Mouse (Mus musculus) small intestine, adult 2 months (tissue): ENCODE data around the gene Itpr3. TPM values are rescaled to one million over a fixed set of nuclear protein-coding genes. Genes with fewer than 3 reads are reported as not detected.

Experiments used
- H3K27ac ChIP-seq: fragments of 200-500 bp; 2 replicates; pipeline ENCODE4 v1.5.1; 2012; ENCODE audit warnings: low read depth, low read length, control low read depth, inconsistent platforms; ENCODE audit not compliant: insufficient read depth
- H3K27me3 ChIP-seq: fragments of 200-500 bp; 2 replicates; pipeline ENCODE4 v1.6.1; 2012; ENCODE audit warnings: mild to moderate bottlenecking, moderate library complexity, low read length, inconsistent platforms; ENCODE audit not compliant: control insufficient read depth, insufficient read depth
- H3K36me3 ChIP-seq: fragments of 200-500 bp; 2 replicates; pipeline ENCODE4 v1.6.1; 2012; ENCODE audit warnings: mild to moderate bottlenecking, low read length, control low read depth, inconsistent platforms; ENCODE audit not compliant: control insufficient read depth, insufficient read depth
- H3K4me1 ChIP-seq: fragments of 200-500 bp; 2 replicates; pipeline ENCODE4 v1.6.1; 2012; ENCODE audit warnings: low read length, inconsistent platforms, mixed read lengths; ENCODE audit not compliant: control insufficient read depth, insufficient read depth, insufficient read length
- H3K4me3 ChIP-seq: fragments of 200-500 bp; 2 replicates; pipeline ENCODE4 v1.5.1; 2012; ENCODE audit warnings: low read depth, mild to moderate bottlenecking, control low read depth, inconsistent platforms, low read length, moderate library complexity
- CTCF ChIP-seq: fragments of 200-500 bp; IDR thresholded peaks from 2 replicates; pipeline ENCODE4 v1.5.1; 2012; ENCODE audit warnings: low read depth, mild to moderate bottlenecking, control low read depth, inconsistent platforms, low read length, moderate library complexity, mixed read lengths; ENCODE audit not compliant: insufficient replicate concordance, insufficient read length; ENCODE audit errors: extremely low read depth
- POLR2A ChIP-seq: fragments of 200-500 bp; IDR thresholded peaks from 2 replicates; pipeline ENCODE4 v1.6.1; 2012; ENCODE audit warnings: low read depth, mild to moderate bottlenecking, control low read depth, inconsistent platforms, low read length, moderate library complexity
- WGBS: fragments of 180-500 bp; shearing (Covaris S2); methylation state at CpG from one replicate; pipeline ENCODE4 v1.1.7; 2018; 5-methylcytosine and 5-hydroxymethylcytosine counted together
- polyA plus RNA-seq: library from polyadenylated mRNA; depleted of rRNA; stranded (reverse); fragments of >200 nt; gene quantifications from 2 replicates; pipeline ENCODE4 v1.2.3, GENCODE M21; 2012

The Itpr3 gene
- polyA plus RNA-seq, 1 experiment = 66.7 TPM

- Histone ChIP-seq H3K36me3 (peaks cover 40% of the 10 kb centered on the region), H3K27ac (no peak overlapping the region), H3K4me3 (peak overlapping the region; percentile 71; the same call in 1 of the 2 replicates), H3K27me3 (no peaks in the 10 kb centered on the region), H3K4me1 (peaks cover 5% of the 10 kb centered on the region)
- no peak for TF ChIP-seq POLR2A
- TF ChIP-seq CTCF = no peak
- 50% methylated on average over 12 of the region's 12 CpGs for WGBS
Observed at GRCm38 (mm10) chr17:27018555-27019196, 38.4 kb upstream of the Itpr3 start.

DNA sequence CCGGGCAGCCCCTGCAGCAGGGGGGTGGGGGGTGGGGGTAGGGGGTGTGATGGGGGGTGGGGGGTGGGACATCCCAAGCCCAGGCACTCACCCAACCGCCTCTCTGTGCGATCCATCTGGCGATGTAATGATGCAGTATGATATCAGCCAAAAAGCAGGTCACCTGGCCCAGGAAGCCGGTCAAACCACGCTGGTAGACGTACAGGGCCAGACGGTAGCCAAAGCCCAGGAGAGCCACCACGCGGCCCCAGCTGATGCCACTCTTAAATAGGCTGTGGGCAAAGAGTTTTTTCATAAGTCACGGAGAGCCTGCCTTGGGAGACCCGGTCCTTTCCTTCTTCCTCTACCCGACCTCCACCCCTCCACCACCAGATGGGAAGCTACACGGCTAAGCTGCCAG is 36.0 kb upstream of the Itpr3 start:
- 92% methylated on average over 14 of the region's 14 CpGs for WGBS
- TF ChIP-seq CTCF (no peak), POLR2A (no peak)
- H3K36me3 ChIP-seq = peaks cover 60% of the 10 kb centered on the region

DNA sequence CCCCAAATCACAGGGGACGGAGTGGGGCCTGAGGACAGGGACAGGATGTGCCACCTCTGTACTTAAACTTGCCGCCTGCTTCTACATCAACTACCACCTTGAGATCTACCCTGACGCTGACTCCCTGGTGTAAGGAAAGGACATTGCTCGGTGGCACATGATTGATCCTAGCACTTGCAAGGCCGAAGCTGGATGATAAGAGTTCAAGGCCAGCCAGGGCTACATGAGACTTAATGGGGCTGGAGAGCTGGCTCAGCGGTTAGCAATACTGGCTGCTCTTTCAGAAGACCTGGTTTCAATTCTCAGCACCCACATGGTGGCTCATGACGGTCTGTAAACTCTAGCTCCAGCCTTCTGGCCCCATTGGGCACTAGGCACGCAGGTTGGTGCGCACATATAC is 35.4 kb upstream of the Itpr3 start:
- Histone ChIP-seq H3K4me3 (no peak overlapping the region), H3K4me1 (peaks cover 19% of the 10 kb centered on the region), H3K27me3 (no peaks in the 10 kb centered on the region), H3K36me3 (peaks cover 63% of the 10 kb centered on the region), H3K27ac (no peak overlapping the region)
- WGBS = 89% methylated on average over 9 of the region's 9 CpGs
- no peak for TF ChIP-seq CTCF
- TF ChIP-seq POLR2A = no peak

More for the DNA sequence above, 36.0 kb upstream of the Itpr3 start:
- peaks cover 15% of the 10 kb centered on the region for H3K4me1 ChIP-seq
- H3K27ac ChIP-seq = no peak overlapping the region
- no peak overlapping the region for H3K4me3 ChIP-seq
- H3K27me3 ChIP-seq = no peaks in the 10 kb centered on the region

DNA sequence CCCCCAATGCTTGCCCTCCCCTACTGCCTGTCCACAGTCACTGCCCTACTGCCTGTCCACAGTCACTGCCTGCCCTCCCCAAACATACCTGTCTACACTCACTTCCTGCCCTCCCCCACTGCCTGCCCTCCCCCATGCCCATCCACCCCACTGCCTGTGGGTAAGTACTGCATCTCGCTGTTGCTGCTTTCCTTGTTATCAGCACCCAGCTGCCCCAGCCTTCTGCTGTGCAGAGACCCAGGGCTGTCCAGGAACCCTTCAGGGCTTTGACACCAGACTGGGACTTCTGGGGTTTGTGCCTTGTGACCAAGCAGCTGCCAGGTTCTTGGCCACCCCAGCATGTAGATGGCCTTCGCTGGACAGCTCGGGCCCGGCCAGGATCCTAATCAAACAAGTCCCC is 33.8 kb upstream of the Itpr3 start:
- H3K4me3 ChIP-seq = no peak overlapping the region
- H3K27me3 ChIP-seq = no peaks in the 10 kb centered on the region
- WGBS = 90% methylated on average over 4 of the region's 4 CpGs
- no peak for TF ChIP-seq POLR2A
- TF ChIP-seq CTCF = no peak
- H3K4me1 ChIP-seq = peaks cover 14% of the 10 kb centered on the region
- peaks cover 63% of the 10 kb centered on the region for H3K36me3 ChIP-seq
- no peak overlapping the region for H3K27ac ChIP-seq

DNA sequence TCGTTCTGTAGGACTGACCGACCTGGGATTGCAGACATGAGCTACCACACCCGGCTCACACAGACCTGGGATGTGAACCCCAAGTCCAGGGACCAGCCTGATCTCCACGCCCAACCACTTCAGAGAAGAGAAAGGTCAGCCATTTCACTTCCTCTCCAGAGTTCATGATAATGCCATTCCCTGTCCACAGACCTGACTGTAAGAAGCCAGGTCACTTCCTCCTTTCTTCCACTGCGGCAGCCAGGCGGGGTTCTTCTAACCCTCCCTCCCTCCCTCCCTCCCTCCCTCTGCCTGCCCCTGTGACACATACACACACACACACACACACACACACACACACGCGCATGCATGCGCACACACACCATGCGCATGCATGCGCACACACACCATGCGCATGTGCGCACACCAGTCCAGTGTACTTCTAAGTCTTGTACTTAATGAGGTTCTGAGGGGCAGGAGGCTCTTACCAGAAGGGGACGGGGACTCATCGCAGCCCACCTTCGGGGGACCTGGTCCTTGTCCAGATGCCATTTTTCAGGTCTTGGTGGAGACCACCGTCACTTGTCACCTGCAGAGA is 31.7 kb upstream of the Itpr3 start:
- 73% methylated on average over 17 of the region's 17 CpGs for WGBS
- TF ChIP-seq POLR2A = no peak
- TF ChIP-seq CTCF = no peak
- Histone ChIP-seq H3K4me3 (peak overlapping the region; percentile 22; the same call in 1 of the 2 replicates), H3K27me3 (no peaks in the 10 kb centered on the region), H3K27ac (peak overlapping the region; percentile 92), H3K4me1 (peaks cover 18% of the 10 kb centered on the region), H3K36me3 (peaks cover 54% of the 10 kb centered on the region)

DNA sequence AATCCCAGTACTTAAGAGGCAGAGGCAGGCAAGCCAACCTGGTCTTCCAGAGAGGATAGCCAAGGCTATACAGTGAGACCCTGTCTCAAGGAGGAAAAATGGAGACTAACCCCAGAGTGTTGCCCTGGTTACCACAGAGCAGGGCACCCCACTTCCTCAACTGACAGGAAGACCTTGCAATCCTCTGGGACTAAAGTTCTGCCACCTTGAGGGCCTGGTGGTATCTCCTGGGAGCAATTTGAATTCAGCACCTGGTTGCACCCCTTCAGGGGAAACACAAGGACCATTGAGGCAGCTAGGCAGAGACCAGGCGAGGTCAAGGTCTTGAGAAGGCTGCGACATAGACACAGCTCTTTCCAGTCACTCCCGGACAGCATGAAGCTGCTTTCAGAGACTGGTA is 31.2 kb upstream of the Itpr3 start:
- peaks cover 49% of the 10 kb centered on the region for H3K36me3 ChIP-seq
- peaks cover 18% of the 10 kb centered on the region for H3K4me1 ChIP-seq
- TF ChIP-seq POLR2A = no peak
- no peak for TF ChIP-seq CTCF
- WGBS = 92% methylated on average over 3 of the region's 3 CpGs
- H3K27me3 ChIP-seq = no peaks in the 10 kb centered on the region
- H3K4me3 ChIP-seq = no peak overlapping the region
- peak overlapping the region; percentile 83 for H3K27ac ChIP-seq

- no peak for TF ChIP-seq CTCF
- TF ChIP-seq POLR2A = no peak; the same call in 1 of the 2 replicates
- 2% methylated on average over 12 of the region's 12 CpGs for WGBS
- Histone ChIP-seq H3K27ac (peak overlapping the region; percentile 96), H3K27me3 (no peaks in the 10 kb centered on the region), H3K36me3 (peaks cover 32% of the 10 kb centered on the region), H3K4me3 (peak overlapping the region; percentile 83), H3K4me1 (peaks cover 18% of the 10 kb centered on the region)
Observed at GRCm38 (mm10) chr17:27027460-27028283, 29.4 kb upstream of the Itpr3 start.
